Mouse (Mus musculus) erythroid progenitor cell, adult 5-6 weeks (primary cell): ENCODE results near the gene Cadm2. TPM values are rescaled to one million over a fixed set of nuclear protein-coding genes. Genes with fewer than 3 reads are reported as not detected.

Source experiments
- ATAC-seq: replicated peaks from 2 replicates; pipeline ENCODE4 v1.8.0; 2016; ENCODE audit warnings: moderate number of reproducible peaks, mild to moderate bottlenecking, moderate TSS enrichment, inconsistent platforms; ENCODE audit not compliant: poor library complexity, low FRiP score, severe bottlenecking
- total RNA-seq, 2 experiments: library from RNA; stranded (forward) in 1 of 2; stranded (reverse) in 1 of 2; fragments of 150-400 nt in 1 of 2; fragments of 186-747, 209-891 nt in 1 of 2; gene quantifications; 2 replicates each; pipeline versions ENCODE4 v1.2.3 to v1.2.4; 2015 to 2017; ENCODE audit warnings: low replicate concordance in 2 of 2

Cadm2 gene
- not detected in 2 replicates for total RNA-seq (2015; ENCODE audit: low replicate concordance)
- total RNA-seq (2017; ENCODE audit: low replicate concordance): not detected in 2 replicates

DNA sequence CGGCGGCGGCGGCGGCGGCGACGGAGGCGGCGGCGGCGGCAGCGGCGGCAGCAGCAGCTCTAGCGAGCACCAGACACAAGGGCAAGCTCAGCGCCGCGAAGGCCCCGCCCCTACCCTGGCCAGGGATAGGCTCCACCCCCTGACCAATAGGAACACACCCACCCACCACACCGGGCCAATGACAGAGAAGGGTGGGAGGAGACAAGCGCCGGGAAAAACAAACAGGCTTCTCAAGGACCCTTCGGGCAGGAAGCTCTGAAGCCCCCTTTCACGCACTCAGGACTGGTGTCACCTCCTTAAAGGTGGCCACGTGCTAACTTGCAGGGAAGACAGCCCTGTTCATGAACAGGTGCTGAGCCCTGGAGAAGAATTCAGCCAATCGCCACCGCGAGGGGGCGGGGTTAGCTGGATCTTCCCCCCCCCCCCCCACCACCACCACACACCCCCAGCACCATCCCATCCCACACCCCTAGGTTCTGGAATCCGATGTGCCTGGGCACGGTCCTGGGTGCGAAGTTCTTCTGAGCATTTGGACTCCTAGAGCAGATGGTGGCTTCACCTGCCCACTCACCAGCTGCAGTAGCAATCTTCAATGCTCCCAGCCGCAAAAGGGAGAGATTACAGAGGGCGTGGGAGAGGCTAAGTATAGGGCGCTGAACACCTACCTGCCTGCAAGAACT, at the start of gene Cadm2:
TSS of gene Cadm2 (minus strand) at position 83 of the 680 bp plus-strand sequence.
- peak; percentile 75 for ATAC-seq

- ATAC-seq: no peak
Measured at GRCm38 (mm10) chr16:67646930-67647329, 26.2 kb upstream of the Cadm2 start.

DNA sequence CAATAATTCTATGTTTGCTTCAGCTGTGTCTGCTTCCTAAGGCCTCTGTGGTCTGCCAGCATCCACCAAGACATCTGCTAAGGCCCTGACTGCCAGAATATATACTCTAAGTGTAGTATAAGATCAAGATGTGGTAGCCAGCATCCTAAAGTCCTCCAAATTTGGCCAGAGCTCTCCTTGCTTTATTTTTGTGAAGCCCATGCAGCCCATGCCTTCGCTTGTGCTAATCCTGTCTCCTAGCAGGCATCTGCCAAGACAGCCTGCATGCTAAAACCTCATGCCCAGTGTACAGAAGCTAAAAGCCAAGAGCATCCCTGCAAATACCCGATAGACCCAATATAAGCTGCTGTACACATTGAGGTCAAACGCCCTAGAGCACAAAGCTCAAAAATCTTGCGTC, 22.9 kb upstream of the Cadm2 start:
- no peak for ATAC-seq

DNA sequence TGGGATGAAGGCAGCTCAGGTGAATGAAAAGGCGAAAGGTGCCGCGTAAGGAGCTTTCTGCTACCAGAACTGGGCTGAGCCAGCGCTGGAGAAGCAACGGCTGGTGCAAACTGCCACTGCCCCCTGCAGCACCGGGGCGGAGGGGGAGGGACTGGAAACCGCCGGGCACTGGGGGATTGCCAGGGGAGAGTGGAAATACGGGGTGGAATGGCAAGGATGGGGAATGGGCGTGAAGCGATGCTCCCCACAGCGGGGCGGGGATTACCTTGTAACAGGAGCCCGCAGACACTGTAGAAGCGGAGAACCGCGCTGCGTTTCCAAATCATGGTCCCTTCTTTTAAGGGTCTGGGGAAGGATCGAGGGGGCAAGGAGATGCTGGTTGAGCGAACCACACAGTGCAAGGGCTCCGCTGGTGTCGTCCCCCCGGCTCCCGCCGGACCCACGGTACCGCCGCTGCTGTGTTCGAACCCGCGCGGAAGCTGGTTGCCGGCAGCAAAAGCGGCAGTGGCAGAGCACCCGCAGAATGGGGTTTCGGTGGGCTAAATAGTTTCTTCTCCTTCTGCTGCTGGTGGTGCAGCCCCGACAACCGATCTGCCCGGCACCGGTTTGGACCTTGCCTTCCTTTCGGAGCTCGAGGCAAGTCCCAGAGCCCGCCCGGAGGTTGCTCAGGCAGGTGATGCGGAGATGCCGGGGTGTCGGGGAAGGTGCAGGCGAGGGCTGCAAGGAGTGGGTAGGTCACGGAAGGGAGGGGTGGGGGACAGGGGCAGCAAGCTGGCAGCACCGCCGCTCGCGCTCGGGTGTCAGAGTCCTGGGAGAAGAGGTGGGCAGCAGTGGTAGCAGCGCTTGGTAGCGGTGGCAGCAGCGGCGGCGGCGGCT, 564 bp downstream of the Cadm2 start:
- no peak for ATAC-seq

DNA sequence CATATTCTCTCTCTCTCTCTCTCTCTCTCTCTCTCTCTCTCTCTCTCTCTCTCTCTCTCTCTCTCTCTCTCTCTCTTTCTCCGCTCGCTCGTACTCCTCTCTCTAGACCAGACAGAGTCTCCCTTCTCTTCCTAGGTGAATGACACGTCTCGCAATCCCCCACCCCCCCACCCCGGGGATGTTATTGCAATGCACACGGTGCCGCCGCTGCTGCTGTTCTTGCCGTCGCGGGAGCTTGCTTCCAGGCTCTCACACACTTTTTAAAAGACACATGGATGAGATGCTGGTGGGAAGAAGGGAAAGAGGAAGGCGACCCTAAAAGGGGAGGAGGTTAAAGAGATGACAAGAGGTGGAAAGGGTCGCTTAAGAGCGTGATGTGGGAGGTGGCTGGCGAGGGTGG, 1.3 kb downstream of the Cadm2 start:
- no peak for ATAC-seq

DNA sequence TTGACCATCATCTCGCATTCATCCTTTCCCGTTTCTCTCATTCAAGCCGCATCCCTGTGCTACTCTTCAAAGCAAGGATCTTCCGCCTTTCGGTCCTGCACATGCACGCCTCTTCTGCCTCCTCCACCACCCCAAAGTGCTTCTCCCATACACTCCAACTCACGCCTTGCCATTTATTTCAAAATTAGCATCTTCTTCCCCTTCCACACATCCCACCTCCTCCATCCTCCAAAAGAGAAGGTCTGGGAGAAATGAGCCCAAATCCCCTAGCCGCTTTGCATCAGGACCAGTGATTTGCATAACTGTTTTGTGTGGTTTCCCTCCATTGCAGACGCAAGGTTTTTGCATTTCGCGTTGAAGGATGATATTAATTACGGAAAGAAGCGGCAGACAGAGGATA, 1.9 kb downstream of the Cadm2 start:
- ATAC-seq: no peak

DNA sequence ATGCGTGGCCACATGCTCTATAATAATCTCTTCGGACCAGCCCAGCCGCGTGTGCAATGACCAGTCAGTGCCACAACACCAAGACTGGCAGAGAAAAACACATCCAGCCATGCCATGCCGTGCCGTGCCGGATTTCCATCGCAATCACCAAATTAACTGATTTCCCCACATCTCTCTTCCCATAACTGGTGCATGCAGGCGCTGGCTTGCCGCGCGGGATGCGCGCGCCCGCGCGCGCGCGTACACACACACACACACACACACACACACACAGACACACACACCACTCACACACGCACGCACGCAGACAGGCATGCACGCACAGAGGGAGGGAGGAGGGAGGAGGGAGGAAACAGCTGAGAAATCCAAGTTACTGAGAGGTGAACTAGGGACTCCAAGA, 2.9 kb downstream of the Cadm2 start:
- no peak for ATAC-seq

- ATAC-seq: no peak
Measured at GRCm38 (mm10) chr16:67617256-67617655, 3.5 kb downstream of the Cadm2 start.

DNA sequence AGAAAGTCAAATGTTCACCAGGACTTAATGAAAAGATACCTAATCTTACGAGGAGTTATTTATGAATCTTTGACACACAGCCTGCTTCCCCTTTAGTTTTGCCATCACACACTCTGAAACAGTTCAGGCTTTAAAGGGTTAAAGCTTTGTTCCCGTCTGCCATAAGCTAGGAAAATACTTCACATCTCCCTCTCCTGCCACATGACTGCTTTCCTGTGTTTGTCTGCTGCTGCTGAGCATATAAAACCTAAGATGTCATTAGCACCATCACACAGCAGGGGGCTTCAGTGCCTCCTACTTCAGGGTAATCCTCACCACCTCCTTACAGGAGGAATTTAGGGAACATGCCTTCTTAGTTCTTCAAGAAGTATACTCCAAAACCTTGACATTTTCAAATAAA, 6.8 kb downstream of the Cadm2 start:
- no peak for ATAC-seq

GRCm38 (mm10) chr16:67610904-67611681, 9.6 kb downstream of the Cadm2 start:
- no peak for ATAC-seq

GRCm38 (mm10) chr16:67609116-67609515, 11.6 kb downstream of the Cadm2 start:
- ATAC-seq: no peak

- no peak for ATAC-seq
Measured at GRCm38 (mm10) chr16:67608499-67608898, 12.2 kb downstream of the Cadm2 start.

DNA sequence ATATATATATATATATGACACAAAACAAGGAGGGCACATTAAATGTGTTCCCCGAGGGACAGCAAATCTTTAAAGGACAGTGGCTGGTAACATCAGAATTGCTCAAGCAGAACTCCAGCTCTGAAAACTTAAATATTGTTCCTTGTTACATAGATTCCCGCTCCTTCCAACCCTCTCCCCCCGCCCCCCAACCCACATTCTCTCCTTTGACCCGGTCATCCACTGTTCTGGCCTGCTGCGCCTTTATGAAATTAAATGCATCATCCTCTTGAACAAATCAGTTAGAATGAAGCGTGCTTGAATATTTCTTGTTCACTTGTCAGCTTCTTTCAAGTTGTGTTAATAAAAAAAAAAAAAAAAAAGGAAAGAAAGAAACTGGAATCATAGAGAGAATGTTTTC, 15.0 kb downstream of the Cadm2 start:
- no peak for ATAC-seq

- ATAC-seq: no peak
Measured at GRCm38 (mm10) chr16:67599981-67600380, 20.7 kb downstream of the Cadm2 start.

GRCm38 (mm10) chr16:67598841-67599240, 21.9 kb downstream of the Cadm2 start:
- ATAC-seq: no peak

DNA sequence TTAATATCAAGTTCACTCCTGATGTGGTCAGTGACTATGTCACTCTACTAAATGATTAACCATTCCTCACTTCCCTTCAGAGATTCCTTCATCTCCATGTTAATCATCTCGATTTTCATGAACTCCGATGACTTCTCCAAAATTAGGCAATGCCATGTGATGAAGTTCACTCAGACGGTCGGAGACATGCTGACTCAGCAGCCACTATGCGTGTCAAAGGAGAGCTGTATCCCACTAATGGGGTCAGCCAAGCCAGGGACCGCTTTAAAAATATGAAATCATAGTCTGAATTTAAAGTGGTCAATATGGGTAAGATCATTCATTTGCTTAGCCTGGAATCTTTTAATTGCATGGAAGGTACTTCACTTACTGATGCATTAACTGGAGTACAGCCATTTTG, 29.7 kb downstream of the Cadm2 start:
- ATAC-seq: no peak

GRCm38 (mm10) chr16:67578842-67579517, 41.7 kb downstream of the Cadm2 start:
- ATAC-seq: no peak

GRCm38 (mm10) chr16:67575557-67575956, 45.2 kb downstream of the Cadm2 start:
- ATAC-seq: no peak

DNA sequence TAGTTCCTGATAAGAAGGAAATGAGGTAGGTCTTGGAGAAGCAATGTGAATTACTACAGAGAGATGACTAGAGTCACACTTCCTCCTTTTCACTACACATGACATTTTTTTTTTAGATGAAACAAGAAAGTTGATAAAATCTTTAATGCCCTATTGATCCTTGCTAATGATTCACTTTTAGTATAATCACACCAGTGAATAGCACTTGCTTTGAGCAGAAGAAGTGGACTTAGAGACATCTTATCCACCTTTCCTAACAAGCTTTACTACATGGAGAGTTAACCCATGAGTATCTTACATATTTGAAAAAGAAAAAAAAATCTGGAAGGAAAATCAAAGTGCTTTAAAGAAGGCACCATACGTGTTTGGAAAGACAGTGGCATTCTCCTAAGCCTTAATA, 93.7 kb downstream of the Cadm2 start:
- no peak for ATAC-seq

- ATAC-seq: no peak
Measured at GRCm38 (mm10) chr16:67524878-67525277, 95.8 kb downstream of the Cadm2 start.
